Mouse (Mus musculus): Measurements from ENCODE around the gene Gm10065.
A peak's percentile ranks its signal among the peaks of the same experiment; 100 is the strongest.
"Not testable (repeated sequence)": the region's sequence is repeated elsewhere in the genome, so short reads cannot be mapped to it uniquely, and the experiment has no call there.

Gene Gm10065

GRCm38 (mm10) chr13:21478759-21479670, at the start of gene Gm10065, which contains the start of gene Zkscan4:
Gm10065 (minus strand) TSS chr13:21479441.
Zkscan4 (plus strand) TSS chr13:21478907.
- DNase-seq (ENCODE audit: low read depth): not testable (repeated sequence)

- peak; percentile 92 for DNase-seq (ENCODE audit: low read depth)
Observed at GRCm38 (mm10) chr13:21506221-21506649, 27.0 kb upstream of the Gm10065 start.

DNA sequence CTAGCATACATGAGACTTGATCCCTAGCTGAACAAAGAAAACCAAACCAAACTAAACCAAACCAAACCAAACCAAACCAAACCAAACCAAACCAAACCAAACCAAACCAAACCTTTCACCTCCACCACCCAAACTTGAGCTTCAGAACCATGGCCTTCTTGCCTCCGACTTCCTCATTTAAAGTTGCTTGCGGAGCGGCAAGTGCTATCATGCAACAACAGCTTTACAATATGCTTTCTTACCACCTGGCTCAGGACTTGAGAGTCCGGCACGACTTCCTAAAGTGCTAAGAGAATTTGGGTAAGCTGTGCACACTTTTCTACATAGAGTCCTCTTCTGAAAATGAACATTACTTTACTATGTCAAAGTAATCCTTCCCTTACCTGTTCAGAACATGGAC, 23.1 kb upstream of the Gm10065 start:
- DNase-seq (ENCODE audit: low read depth): no peak

- not testable (repeated sequence) for DNase-seq (ENCODE audit: low read depth)
Observed at GRCm38 (mm10) chr13:21501182-21501581, 21.9 kb upstream of the Gm10065 start, which contains the start of gene Gm11273. Gm11273 (minus strand) TSS chr13:21501418.

- DNase-seq (ENCODE audit: low read depth): no peak
Observed at GRCm38 (mm10) chr13:21495080-21495479, 15.8 kb upstream of the Gm10065 start, which contains the start of gene AK157302. AK157302 (plus strand) TSS chr13:21495223.

DNA sequence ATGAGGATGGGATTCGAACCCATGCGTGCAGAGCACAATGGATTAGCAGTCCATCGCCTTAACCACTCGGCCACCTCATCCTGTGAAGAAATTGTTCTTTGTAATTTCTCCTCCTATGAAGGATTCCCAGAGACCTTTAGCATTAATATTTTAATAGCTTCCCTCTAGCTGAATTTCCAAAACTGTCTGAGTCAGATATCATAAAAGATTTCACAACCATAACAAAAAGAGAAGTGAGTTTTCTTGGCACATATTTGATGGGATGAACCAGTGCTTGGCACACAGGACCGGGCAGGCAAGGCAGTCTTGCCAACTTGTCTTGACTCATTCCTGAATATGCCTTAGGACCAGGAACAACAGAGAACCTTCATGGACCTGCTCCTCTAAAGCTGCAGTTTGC, 13.6 kb upstream of the Gm10065 start:
- no peak for DNase-seq (ENCODE audit: low read depth)

DNA sequence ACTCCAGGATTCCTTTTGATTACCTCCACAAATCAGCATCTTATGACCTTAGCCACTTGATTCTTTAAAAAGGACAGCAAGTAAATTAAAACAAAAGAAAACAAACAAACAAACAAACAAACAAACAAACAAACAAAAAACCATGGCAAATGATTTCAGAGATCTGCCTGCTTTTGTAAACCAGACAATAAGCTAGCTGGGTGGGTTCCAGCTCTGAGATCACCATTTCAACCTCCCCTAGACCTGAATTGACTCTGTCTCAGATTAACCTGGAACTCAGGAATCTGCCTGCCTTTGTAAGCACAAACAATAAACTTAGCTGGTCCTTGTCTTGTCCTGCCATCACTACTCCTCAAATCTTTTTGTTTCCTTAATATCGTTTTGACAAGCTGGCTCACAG, 7.6 kb upstream of the Gm10065 start:
- DNase-seq (ENCODE audit: low read depth): no peak

- DNase-seq (ENCODE audit: low read depth): no peak
Observed at GRCm38 (mm10) chr13:21472427-21472826, 6.8 kb downstream of the Gm10065 start.

DNA sequence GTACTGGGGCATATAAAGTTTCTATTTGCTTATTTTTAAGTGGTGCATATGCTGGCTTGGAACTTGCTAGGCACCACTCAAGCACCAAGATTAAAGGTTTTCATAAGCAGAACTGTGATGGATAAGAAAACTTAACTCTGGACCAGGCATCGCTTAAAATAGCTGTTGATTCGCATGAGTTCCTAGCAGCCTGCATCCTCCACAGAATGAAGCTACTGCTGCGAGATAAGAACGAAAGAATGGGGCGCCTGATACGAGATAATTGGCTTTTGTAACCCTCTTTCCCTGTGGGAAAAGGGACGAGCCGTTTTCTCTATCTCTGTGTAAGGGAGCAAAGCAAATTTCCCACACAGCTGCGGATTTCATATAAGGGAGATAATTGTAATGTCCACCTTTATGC, 10.1 kb downstream of the Gm10065 start:
- peak; percentile 9 for DNase-seq (ENCODE audit: low read depth)

DNA sequence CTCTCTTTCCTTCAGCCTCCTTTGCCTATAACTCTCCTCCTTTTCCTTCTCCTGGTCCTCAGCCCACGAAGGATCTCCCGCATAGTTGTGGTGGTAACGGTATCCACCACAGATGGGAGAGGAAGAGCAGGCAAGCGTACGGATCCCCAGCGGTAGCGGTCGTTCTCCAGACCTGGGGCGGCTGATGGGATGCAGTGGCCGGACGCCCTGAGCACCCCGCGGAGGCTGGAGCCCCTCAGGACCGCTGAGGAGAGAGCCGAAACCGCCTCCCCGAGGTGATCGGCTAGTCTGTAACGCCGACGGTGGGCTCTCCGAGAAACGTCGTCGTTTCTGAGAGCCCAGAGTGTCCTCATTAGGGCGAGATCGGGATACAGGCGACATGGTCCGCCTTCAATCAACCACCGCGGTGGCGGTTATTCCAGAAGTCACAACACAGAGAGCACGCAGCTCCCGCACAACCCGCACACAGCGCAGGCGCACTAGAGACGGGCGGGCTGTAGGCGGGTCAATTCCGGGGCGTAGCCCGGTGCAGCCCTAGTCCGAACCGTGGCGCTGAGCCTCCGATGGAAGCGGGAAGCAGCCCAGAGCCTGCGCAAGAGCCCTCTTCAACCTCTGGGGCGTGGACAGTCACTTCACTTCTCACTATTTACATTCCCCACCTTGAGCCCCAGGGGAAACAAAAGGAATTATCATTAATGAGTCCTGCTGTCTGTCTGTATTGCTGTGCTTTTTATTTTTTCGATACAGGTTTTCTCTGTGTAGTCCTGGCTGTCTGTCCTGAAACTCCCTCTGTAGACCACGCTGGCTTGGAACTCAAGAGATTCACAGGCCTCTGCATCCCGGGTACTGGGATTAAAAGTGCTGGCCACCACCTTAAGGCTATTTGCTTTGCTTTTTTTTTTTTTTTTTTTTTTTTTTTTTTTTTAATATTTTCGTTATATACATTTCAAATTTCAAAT, 10.9 kb downstream of the Gm10065 start, which contains the start of gene Nkapl:
Gene Nkapl, minus strand, starts transcription at position 449 of the 959 bp plus-strand sequence.
- DNase-seq (ENCODE audit: low read depth): peak; percentile 89

- no peak for DNase-seq (ENCODE audit: low read depth)
Observed at GRCm38 (mm10) chr13:21467336-21467735, 11.9 kb downstream of the Gm10065 start.

DNA sequence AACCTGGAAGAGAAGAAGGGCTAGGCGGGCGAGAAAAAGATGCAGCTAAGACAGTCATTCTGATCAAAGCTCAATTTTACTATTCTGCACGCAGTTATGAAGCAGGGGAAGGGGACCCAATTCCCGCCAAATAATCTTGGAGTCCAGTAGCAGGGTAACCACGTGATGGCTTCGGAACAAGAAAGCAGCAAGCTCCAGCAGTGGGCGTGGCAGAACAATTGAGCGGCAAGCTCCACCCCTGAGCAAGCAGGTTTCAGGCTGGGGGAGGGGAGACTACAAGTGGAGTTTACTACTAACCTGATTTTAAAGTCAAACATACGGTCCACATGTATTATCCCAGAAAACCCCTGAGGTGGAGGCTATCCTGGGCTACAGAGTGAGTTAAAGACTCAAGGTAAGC, 16.7 kb downstream of the Gm10065 start:
- not testable (repeated sequence) for DNase-seq (ENCODE audit: low read depth)

DNA sequence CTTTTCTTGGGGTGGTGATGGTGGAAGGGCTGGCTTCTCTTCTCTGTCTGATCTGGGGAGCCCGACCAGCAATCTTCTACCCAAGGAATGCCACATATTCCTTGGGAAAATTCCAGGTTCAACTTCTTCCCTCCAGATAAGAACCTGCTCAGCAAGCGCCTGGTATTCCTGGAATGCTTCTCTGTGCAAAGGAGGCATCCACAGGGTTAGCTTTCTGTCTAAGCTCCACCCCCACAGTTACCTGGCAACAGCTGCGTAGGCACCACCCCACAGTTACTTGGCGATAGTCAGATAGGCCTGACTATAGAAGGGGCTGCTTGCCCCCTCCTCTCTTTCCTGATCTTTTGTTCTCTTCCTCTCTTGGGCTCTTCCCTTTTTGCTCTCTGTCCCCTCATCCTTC, 22.9 kb downstream of the Gm10065 start:
- DNase-seq (ENCODE audit: low read depth): no peak

GRCm38 (mm10) chr13:21454133-21454532, 25.1 kb downstream of the Gm10065 start:
- no peak for DNase-seq (ENCODE audit: low read depth)

GRCm38 (mm10) chr13:21453449-21453848, 25.8 kb downstream of the Gm10065 start, which contains the start of gene Zscan26:
Zscan26 (minus strand) TSS chr13:21453730.
- peak; percentile 89 for DNase-seq (ENCODE audit: low read depth)

DNA sequence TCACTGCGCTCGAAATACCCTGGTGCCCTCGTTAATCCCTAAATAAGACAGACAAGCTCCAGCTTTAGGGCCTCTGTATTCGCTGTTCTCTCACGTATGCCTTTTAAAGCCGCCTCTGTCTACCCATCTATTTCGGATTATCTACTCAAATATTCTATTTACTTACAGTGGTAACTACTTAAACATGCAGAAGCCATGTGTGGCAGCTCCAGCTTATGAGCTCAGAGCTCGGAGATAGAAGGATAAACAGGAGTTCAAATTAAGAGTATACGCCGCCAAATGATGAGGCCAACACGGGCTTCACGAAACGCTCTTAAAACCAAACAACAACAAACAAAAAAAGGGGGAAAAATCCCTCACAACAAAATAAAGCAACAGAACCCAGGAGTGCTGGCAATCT, 26.2 kb downstream of the Gm10065 start:
- no peak for DNase-seq (ENCODE audit: low read depth)

DNA sequence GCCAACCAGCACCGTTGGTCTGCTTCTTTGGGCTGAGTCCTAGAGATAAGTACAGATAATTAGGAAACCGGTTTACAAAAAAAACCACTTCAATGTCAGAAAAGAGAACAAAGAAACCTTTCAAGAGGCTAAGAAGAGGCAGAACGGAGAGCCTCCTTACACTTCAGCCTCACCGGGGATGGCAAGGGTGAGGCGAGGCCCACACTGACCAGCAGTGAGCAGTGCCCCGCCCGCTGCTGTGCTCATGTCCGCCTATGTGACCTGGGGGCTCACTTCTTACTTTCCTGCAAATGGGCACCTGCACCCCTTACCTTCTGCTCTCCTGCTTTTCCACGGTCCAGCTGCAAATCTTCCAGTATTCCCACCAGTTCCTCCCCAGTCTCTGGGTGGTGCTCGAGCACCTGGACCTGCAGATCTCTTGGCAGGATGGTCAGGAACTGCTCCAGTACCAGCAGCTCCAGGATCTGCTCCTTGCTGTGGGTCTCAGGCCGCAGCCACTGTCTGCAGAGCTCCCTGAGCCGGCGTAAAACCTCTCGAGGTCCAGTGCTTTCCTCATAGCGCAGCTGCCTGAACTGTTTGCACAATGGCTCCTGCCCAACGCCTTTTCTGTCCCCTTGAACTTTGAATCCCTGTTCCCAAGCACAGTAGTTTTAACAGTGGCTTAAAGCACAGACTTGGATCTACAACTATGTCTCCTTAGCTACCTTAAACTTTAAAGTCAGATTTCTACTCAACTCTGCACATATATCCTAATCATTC, 31.2 kb downstream of the Gm10065 start:
- no peak for DNase-seq (ENCODE audit: low read depth)

DNA sequence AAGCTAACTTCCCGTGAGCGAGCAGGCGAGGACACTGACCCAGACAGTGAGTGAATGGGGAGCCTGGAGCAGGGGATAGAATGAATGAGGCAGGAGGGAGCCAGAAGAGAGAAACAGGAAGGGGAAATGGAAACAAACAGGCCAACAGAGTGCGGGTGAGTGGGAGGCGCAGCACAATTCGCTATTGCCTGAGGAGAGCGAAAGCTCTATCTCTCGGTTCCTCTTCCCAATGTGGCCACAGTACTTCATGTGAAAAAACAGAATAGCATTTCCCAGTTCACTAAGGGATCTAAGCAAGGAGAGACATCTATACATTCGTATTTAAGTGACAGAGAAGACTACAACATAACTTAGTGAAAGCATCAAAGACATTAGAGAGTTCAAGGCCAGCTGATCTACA, 32.4 kb downstream of the Gm10065 start:
- no peak for DNase-seq (ENCODE audit: low read depth)

DNA sequence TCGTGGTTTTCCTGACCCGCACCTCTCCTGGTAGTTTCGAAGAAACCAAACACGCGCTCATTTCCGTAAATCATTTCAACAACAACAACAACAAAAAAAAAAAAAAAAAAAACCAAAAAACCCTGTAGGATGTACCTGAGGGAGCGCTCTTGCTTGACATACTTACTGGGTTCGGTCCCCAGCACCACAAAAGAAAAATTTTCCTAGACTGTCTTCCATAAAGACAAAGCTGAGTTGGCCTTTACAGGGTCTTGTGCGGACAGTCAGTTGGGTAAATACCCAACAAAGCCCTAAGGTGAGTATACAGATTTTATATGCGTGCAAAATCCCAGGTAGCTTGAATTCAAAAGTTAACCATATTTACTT, 38.1 kb downstream of the Gm10065 start:
- DNase-seq (ENCODE audit: low read depth): no peak

DNA sequence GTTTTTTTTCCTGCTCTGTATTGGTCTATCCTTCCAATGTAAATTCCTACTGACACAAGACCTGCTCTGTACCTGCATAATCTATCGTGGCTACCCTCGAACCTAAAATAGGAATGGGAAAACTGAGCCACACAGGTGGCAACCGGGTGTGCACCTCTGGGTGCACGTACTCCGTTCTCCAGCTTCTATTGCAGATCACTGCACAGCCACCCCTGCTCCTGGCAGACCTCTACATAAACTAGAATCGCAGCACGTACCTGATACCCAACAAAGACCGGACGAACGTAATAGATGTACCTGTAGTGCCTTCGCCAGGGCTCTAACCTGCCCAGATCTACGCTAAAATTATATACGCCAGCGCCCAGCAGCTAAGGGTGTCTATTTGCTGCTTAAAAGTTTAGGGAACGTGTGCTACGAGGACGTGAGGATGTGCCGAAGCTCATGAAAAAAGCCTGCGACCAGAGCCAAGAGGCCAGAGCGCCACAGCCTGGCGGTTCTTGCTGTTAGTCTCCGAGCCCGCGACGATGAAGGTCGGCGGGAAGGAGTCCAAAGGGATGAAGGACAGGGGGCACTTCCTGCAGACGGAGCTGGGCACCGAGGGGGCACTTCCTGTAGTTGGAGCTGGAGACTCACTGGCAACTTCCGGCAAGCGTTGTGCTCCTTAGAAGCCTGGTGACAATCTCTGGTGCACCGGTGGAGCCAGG, 38.6 kb downstream of the Gm10065 start, which contains the start of gene Pgbd1:
Gene Pgbd1, minus strand, starts transcription at position 556 of the 704 bp plus-strand sequence.
- DNase-seq (ENCODE audit: low read depth): peak; percentile 75

DNA sequence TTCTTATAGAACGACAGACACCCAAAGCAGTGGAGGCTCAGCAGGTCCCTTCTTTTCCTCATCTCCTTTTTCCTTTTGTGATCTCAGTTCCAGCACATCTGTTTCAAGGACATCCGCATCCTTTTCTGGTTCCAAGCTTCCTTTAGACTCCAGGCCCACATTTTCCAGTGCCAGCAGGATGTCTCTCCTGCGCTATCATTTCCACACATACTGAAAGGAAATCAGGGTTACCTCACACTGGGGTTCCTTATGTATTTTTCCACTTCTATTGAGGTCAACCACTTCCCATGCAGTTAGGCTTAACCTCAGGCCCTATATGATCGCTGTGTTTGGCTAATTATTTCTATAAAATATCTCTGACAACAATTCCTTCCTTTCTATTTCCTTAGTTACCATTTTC, 43.8 kb downstream of the Gm10065 start:
- DNase-seq (ENCODE audit: low read depth): no peak

Data from induced T-regulatory cell, adult 2 months (primary cell).